ENCODE assay signal across 8 mouse cellular contexts in the genomic region with DNA sequence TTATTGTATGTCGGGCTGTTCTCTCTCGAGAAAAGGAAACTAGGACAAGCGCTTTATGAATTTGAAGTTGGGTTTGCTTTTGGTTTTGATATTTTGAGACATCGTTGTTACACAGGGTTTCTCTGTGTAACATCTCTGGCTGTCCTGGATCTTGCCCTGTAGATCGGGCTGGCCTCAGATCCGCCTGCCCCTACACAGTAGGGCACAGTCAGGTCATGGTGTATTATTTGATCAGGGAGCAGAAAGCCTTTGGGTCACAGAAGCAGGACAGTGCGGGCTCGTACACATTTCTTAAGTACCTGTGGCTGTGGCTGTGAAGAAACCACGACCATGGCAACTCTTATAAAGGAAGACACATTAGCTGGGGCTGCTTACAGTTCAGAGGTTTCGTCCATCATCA. TPM values are rescaled to one million over a fixed set of nuclear protein-coding genes. Genes with fewer than 3 reads are reported as not detected.
DNase-seq lines count a peak whose midpoint lies in the region; ATAC-seq and TF ChIP-seq lines count a peak whose summit lies in the region.

No protein-coding gene starts in this region.

- H3K4me1 ChIP-seq in lung, adult 2 months (ENCODE audit: control insufficient read depth, insufficient read depth, low read length), result peaks cover 6% of the 10 kb centered on the region
- peaks cover 16% of the 10 kb centered on the region for H3K4me1 ChIP-seq in embryonic facial prominence, embryonic 13.5 days
- H3K4me1 ChIP-seq in intestine, embryonic 16.5 days (ENCODE audit: control insufficient read depth, insufficient read depth, low read length), result peaks cover 14% of the 10 kb centered on the region
- H3K4me1 ChIP-seq in neural tube, embryonic 14.5 days (ENCODE audit: control insufficient read depth, insufficient read depth, low read length), result peaks cover 18% of the 10 kb centered on the region

- H3K36me3 ChIP-seq in embryonic facial prominence, embryonic 13.5 days, result peaks cover 35% of the 10 kb centered on the region
- H3K36me3 ChIP-seq in intestine, embryonic 16.5 days (ENCODE audit: control insufficient read depth, insufficient read depth, low read length), result peaks cover 17% of the 10 kb centered on the region; the same call in 1 of the 2 replicates
- peaks cover 22% of the 10 kb centered on the region for H3K36me3 ChIP-seq in neural tube, embryonic 14.5 days (ENCODE audit: control insufficient read depth, insufficient read depth, low read length)

- H3K4me2 ChIP-seq in embryonic facial prominence, embryonic 13.5 days, result peak overlapping the region; percentile 80
- H3K4me2 ChIP-seq in intestine, embryonic 16.5 days (ENCODE audit: low read depth, low read length), result peak overlapping the region; percentile 91
- peak overlapping the region; percentile 93 for H3K4me2 ChIP-seq in neural tube, embryonic 14.5 days (ENCODE audit: low read depth, low read length)

- no peak for TF ChIP-seq POLR2A in lung, adult 2 months (IDR thresholded peaks at IDR 0.05; ENCODE audit: borderline replicate concordance, extremely low read depth, low read depth, low read length)

- peak overlapping the region; percentile 85 for H3K4me3 ChIP-seq in lung, adult 2 months (replicated peaks; ENCODE audit: extremely low read depth, low read depth, low read length)
- H3K4me3 ChIP-seq in embryonic facial prominence, embryonic 13.5 days, result peak overlapping the region; percentile 91
- peak overlapping the region; percentile 91 for H3K4me3 ChIP-seq in intestine, embryonic 16.5 days (ENCODE audit: low read length)
- peak overlapping the region; percentile 88 for H3K4me3 ChIP-seq in neural tube, embryonic 14.5 days (ENCODE audit: low read depth, low read length)

- WGBS in lung, adult 2 months, result 14% methylated on average over 10 of the region's 10 CpGs
- WGBS in embryonic facial prominence, embryonic 13.5 days, result 19% methylated on average over 10 of the region's 10 CpGs
- 22% methylated on average over 10 of the region's 10 CpGs for WGBS in intestine, embryonic 16.5 days
- WGBS in neural tube, embryonic 14.5 days, result 26% methylated on average over 10 of the region's 10 CpGs

- no peak for ATAC-seq in embryonic facial prominence, embryonic 13.5 days (ENCODE audit: insufficient number of reproducible peaks, insufficient read depth, low FRiP score, low TSS enrichment, low read depth)
- peak; percentile 39; the same call in 1 of the 2 replicates for ATAC-seq in intestine, embryonic 16.5 days
- ATAC-seq in neural tube, embryonic 14.5 days (ENCODE audit: low read depth), result no peak

- H3K27ac ChIP-seq in embryonic facial prominence, embryonic 13.5 days, result peak overlapping the region; percentile 87
- H3K27ac ChIP-seq in intestine, embryonic 16.5 days (ENCODE audit: low read length), result no peak overlapping the region
- peak overlapping the region; percentile 81; the same call in 1 of the 2 replicates for H3K27ac ChIP-seq in neural tube, embryonic 14.5 days (ENCODE audit: low read depth, low read length)

- H3K9me3 ChIP-seq in embryonic facial prominence, embryonic 13.5 days, result no peaks in the 10 kb centered on the region
- H3K9me3 ChIP-seq in intestine, embryonic 16.5 days (ENCODE audit: control insufficient read depth, low read length), result no peaks in the 10 kb centered on the region
- no peaks in the 10 kb centered on the region for H3K9me3 ChIP-seq in neural tube, embryonic 14.5 days (ENCODE audit: control insufficient read depth, low read length)

- TF ChIP-seq CTCF in lung, adult 2 months (IDR thresholded peaks at IDR 0.05; ENCODE audit: insufficient read depth, low read length), result no peak

- no peak for DNase-seq in lung, adult 2 months
- no peak for DNase-seq in lung, postnatal 14 days
- no peak for DNase-seq in ovary, adult 18-20 months (ENCODE audit: low spot score)
- DNase-seq in frontal cortex, postnatal 14 days (ENCODE audit: low spot score in 2 of 2), result no peak
- no peak for DNase-seq in spleen, adult 18-20 months

- H3K27me3 ChIP-seq in embryonic facial prominence, embryonic 13.5 days, result no peaks in the 10 kb centered on the region
- no peaks in the 10 kb centered on the region for H3K27me3 ChIP-seq in intestine, embryonic 16.5 days (replicated peaks; ENCODE audit: control insufficient read depth, insufficient read depth, low read length)
- no peaks in the 10 kb centered on the region for H3K27me3 ChIP-seq in neural tube, embryonic 14.5 days (ENCODE audit: control insufficient read depth, insufficient read depth, low read length)

- H3K9ac ChIP-seq in embryonic facial prominence, embryonic 13.5 days, result peak overlapping the region; percentile 91
- H3K9ac ChIP-seq in intestine, embryonic 16.5 days (ENCODE audit: low read depth, low read length), result peak overlapping the region; percentile 92
- peak overlapping the region; percentile 81 for H3K9ac ChIP-seq in neural tube, embryonic 14.5 days (replicated peaks; ENCODE audit: low read depth, low read length)

RNA-seq across cellular contexts. Expression of a gene that starts 0.7 kb away (rescaled TPM):
- polyA plus RNA-seq in lung, adult 2 months (2012; rRNA removed), result 16.7 and 25.4 TPM in 2 replicates
- polyA plus RNA-seq in embryonic facial prominence, embryonic 13.5 days (2015; fragmentation: Nextera tagmentation; extraction: Ambion mirVana), result 87.0 and 95.7 TPM in 2 replicates
- 82.3 and 85.4 TPM in 2 replicates for polyA plus RNA-seq in intestine, embryonic 16.5 days (2015; fragmentation: Nextera tagmentation; extraction: Ambion mirVana)
- polyA plus RNA-seq in neural tube, embryonic 14.5 days (2014; fragmentation: Nextera tagmentation; extraction: Ambion mirVana), result 76.5 and 82.1 TPM in 2 replicates

RNA-seq across cellular contexts. Expression of a gene that starts 36.4 kb away (rescaled TPM):
- 3.2 and 3.6 TPM in 2 replicates for polyA plus RNA-seq in lung, adult 2 months (2012; rRNA removed)
- polyA plus RNA-seq in embryonic facial prominence, embryonic 13.5 days (2015; fragmentation: Nextera tagmentation; extraction: Ambion mirVana), result 2.1 and 2.2 TPM in 2 replicates
- polyA plus RNA-seq in intestine, embryonic 16.5 days (2015; fragmentation: Nextera tagmentation; extraction: Ambion mirVana), result 2.6 and 3.1 TPM in 2 replicates
- 3.1 and 3.2 TPM in 2 replicates for polyA plus RNA-seq in neural tube, embryonic 14.5 days (2014; fragmentation: Nextera tagmentation; extraction: Ambion mirVana)

RNA-seq across cellular contexts. Expression of a gene that starts 47.4 kb away (rescaled TPM):
- polyA plus RNA-seq in lung, adult 2 months (2012; rRNA removed), result 5.9 and 8.5 TPM in 2 replicates
- polyA plus RNA-seq in embryonic facial prominence, embryonic 13.5 days (2015; fragmentation: Nextera tagmentation; extraction: Ambion mirVana), result 75.6 and 80.3 TPM in 2 replicates
- 55.0 and 63.2 TPM in 2 replicates for polyA plus RNA-seq in intestine, embryonic 16.5 days (2015; fragmentation: Nextera tagmentation; extraction: Ambion mirVana)
- polyA plus RNA-seq in neural tube, embryonic 14.5 days (2014; fragmentation: Nextera tagmentation; extraction: Ambion mirVana), result 73.1 and 79.5 TPM in 2 replicates

RNA-seq across cellular contexts. Expression of a gene that starts 47.5 kb away (rescaled TPM):
- 15.5 and 28.4 TPM in 2 replicates for polyA plus RNA-seq in lung, adult 2 months (2012; rRNA removed)
- 177 and 185 TPM in 2 replicates for polyA plus RNA-seq in embryonic facial prominence, embryonic 13.5 days (2015; fragmentation: Nextera tagmentation; extraction: Ambion mirVana)
- 156 and 170 TPM in 2 replicates for polyA plus RNA-seq in intestine, embryonic 16.5 days (2015; fragmentation: Nextera tagmentation; extraction: Ambion mirVana)
- 173 and 185 TPM in 2 replicates for polyA plus RNA-seq in neural tube, embryonic 14.5 days (2014; fragmentation: Nextera tagmentation; extraction: Ambion mirVana)
